Mouse (Mus musculus) midbrain, postnatal 0 days (tissue): ENCODE measurements around the gene Gm12166. TPM values are rescaled to one million over a fixed set of nuclear protein-coding genes. Genes with fewer than 3 reads are reported as not detected.
"Not testable (repeated sequence)": the region's sequence is repeated elsewhere in the genome, so short reads cannot be mapped to it uniquely, and the experiment has no call there.

Source experiments
- ATAC-seq: fragments of 200-750 bp; cut with Nextera tagmentation; 2 replicates; pipeline ENCODE4 v1.8.0; 2017; ENCODE audit warnings: moderate number of reproducible peaks, mild to moderate bottlenecking, moderate TSS enrichment, moderate library complexity; ENCODE audit not compliant: low FRiP score
- DNase-seq: peaks from one replicate; pipeline ENCODE4 v3.0.0-alpha.2; 2015; ENCODE audit warnings: low spot score
- H3K27ac ChIP-seq: fragments of 300-500 bp; sonication (generic); 2 replicates; pipeline ENCODE4 v1.5.1; 2014; ENCODE audit warnings: low read depth, mild to moderate bottlenecking, low read length, mixed read lengths
- H3K27me3 ChIP-seq: fragments of 300-500 bp; sonication (generic); 2 replicates; pipeline ENCODE4 v1.6.1; 2014; ENCODE audit warnings: low read length, control low read depth, mixed read lengths; ENCODE audit not compliant: insufficient read depth
- H3K36me3 ChIP-seq: fragments of 300-500 bp; sonication (generic); 2 replicates; pipeline ENCODE4 v1.6.1; 2014; ENCODE audit warnings: low read length, control low read depth, mixed read lengths; ENCODE audit not compliant: insufficient read depth
- H3K4me1 ChIP-seq: fragments of 300-500 bp; sonication (generic); 2 replicates; pipeline ENCODE4 v1.6.1; 2014; ENCODE audit warnings: mild to moderate bottlenecking, control low read depth, antibody characterized with exemption, low read length, mixed read lengths; ENCODE audit not compliant: insufficient read depth
- H3K4me2 ChIP-seq: fragments of 300-500 bp; sonication (generic); 2 replicates; pipeline ENCODE4 v1.6.1; 2014; ENCODE audit warnings: low read depth, mild to moderate bottlenecking, low read length, mixed read lengths; ENCODE audit not compliant: poor library complexity, severe bottlenecking
- H3K4me3 ChIP-seq: fragments of 300-500 bp; sonication (generic); 2 replicates; pipeline ENCODE4 v1.5.1; 2014; ENCODE audit warnings: low read depth, mild to moderate bottlenecking, low read length, moderate library complexity
- H3K9ac ChIP-seq: fragments of 300-500 bp; sonication (generic); replicated peaks from 2 replicates; pipeline ENCODE4 v1.6.1; 2014; ENCODE audit warnings: mild to moderate bottlenecking, low read length, moderate library complexity, mixed read lengths; ENCODE audit not compliant: poor library complexity, severe bottlenecking
- H3K9me3 ChIP-seq: fragments of 300-500 bp; sonication (generic); 2 replicates; pipeline ENCODE4 v1.6.1; 2016; ENCODE audit warnings: low read length, control low read depth
- CTCF ChIP-seq: IDR thresholded peaks from 2 replicates; pipeline ENCODE4 v1.5.1; 2016; ENCODE audit warnings: antibody characterized with exemption, mild to moderate bottlenecking
- WGBS: fragments of 180-500 bp; shearing (Covaris S2); extraction: QIAGEN DNeasy Blood & Tissue Kit; methylation state at CpG from one replicate; pipeline ENCODE4 v1.1.7; 2014; 5-methylcytosine and 5-hydroxymethylcytosine counted together
- polyA plus RNA-seq: library from polyadenylated mRNA; unstranded; fragments of >200 nt; fragmentation: Nextera tagmentation; extraction: Ambion mirVana; gene quantifications from 2 replicates; pipeline ENCODE4 v1.2.1, GENCODE M21; 2015
- total RNA-seq: library from RNA; depleted of rRNA; stranded (reverse); fragments of >200 nt; gene quantifications from 2 replicates; pipeline ENCODE4 v1.2.3, GENCODE M21; 2014; rRNA removed

Gm12166 gene
- 8.7 and 12.1 TPM in 2 replicates for total RNA-seq
- polyA plus RNA-seq: 8.3 and 8.9 TPM in 2 replicates

DNA sequence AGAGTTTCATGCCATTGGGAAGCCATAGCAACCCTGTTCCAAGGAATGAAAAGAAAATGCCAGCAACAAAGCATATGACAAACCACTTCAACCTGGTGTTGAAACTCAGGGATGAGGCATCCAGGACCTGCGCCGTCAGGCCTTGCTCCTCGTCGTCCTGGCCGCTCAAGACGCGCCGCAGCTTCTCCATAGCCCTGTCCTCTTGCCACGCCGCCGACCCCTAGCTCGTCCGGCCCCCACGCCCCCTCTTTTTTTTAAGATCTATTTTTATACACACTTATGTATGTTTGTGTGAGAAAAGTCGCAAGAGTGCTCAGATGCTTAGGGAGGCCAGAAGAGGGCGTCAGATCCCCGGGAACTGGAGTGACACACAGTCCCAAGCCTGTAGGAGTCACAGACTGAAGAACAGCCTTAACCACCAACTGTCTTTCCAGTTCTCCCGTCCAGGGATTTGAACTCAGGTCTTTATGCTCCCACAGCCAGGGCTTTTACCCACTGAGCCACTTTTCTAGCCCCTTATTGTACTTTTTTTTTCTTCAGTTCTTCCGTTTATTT is at the start of gene Gm12166:
Gene Gm12166, minus strand, starts transcription at position 217 of the 555 bp plus-strand sequence.
- not testable (repeated sequence) for H3K4me1 ChIP-seq, ATAC-seq, H3K9me3 ChIP-seq, H3K4me3 ChIP-seq, H3K4me2 ChIP-seq, H3K27ac ChIP-seq, H3K36me3 ChIP-seq, H3K27me3 ChIP-seq, H3K9ac ChIP-seq
- TF ChIP-seq CTCF: peak; percentile 65
- peak; percentile 70 for DNase-seq
- WGBS: 26% methylated on average over 19 of the region's 19 CpGs

DNA sequence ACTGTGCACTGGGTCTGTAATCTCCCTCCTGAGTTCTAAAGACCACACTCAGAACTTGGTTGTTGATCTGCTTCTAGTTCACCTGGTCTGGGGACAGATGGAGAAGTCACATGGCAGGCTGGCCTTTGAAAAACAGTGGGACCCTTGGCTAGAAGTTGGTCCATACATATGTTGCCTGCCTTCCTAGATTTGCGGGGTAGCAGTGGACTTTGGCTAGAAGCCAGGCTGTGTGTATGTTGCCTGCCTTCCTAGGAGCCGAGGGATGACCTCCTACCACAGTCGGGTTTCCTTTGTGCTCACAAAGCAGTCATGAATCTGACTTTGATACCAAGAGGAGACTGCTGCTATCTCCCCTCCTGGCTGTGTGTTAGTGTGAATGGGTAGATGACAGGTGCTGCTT is 44.9 kb upstream of the Gm12166 start:
- Histone ChIP-seq H3K4me3 (no peak overlapping the region), H3K4me1 (no peaks in the 10 kb centered on the region), H3K27ac (no peak overlapping the region), H3K27me3 (no peaks in the 10 kb centered on the region), H3K9ac (no peak overlapping the region), H3K9me3 (no peaks in the 10 kb centered on the region), H3K4me2 (no peak overlapping the region), H3K36me3 (peaks cover 22% of the 10 kb centered on the region)
- peak; percentile 41 for DNase-seq
- WGBS: 80% methylated on average over 3 of the region's 3 CpGs
- no peak for ATAC-seq
- no peak for TF ChIP-seq CTCF

DNA sequence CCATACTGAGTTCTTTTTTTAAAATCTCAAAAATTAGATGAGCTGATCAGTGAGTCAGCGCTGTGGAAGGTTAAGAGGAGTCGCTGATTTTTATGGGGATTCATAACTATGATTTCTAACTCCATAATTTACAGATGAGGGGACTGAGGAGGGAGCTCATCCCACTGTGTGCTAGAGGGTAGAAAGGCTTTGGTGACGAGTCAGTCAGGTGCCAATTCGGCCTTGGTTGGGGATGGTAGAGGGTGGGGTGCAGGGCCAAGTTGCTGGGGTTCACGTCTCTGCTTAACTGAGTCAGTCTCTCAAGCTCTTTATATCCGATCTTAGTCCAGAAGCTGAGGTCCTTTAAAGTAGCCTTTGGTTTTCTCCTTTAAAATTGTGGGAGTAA is 44.1 kb upstream of the Gm12166 start:
- H3K36me3 ChIP-seq: peaks cover 21% of the 10 kb centered on the region
- ATAC-seq (no peak), DNase-seq (no peak)
- H3K9ac ChIP-seq: no peak overlapping the region
- no peaks in the 10 kb centered on the region for H3K9me3 ChIP-seq
- H3K4me3 ChIP-seq: no peak overlapping the region
- no peak overlapping the region for H3K27ac ChIP-seq
- 92% methylated on average over 6 of the region's 6 CpGs for WGBS
- no peaks in the 10 kb centered on the region for H3K4me1 ChIP-seq
- no peak overlapping the region for H3K4me2 ChIP-seq
- H3K27me3 ChIP-seq: no peaks in the 10 kb centered on the region
- TF ChIP-seq CTCF: no peak

GRCm38 (mm10) chr11:46095477-46096264 is 43.5 kb upstream of the Gm12166 start:
- peaks cover 16% of the 10 kb centered on the region for H3K36me3 ChIP-seq
- H3K4me2 ChIP-seq: no peak overlapping the region
- no peak overlapping the region for H3K9ac ChIP-seq
- no peaks in the 10 kb centered on the region for H3K4me1 ChIP-seq
- H3K27ac ChIP-seq: no peak overlapping the region
- no peak for TF ChIP-seq CTCF
- WGBS: 77% methylated on average over 9 of the region's 9 CpGs
- no peak for DNase-seq
- H3K4me3 ChIP-seq: no peak overlapping the region
- H3K27me3 ChIP-seq: no peaks in the 10 kb centered on the region
- H3K9me3 ChIP-seq: no peaks in the 10 kb centered on the region
- ATAC-seq: no peak

- H3K4me1 ChIP-seq: no peaks in the 10 kb centered on the region
- no peak for DNase-seq
- H3K27me3 ChIP-seq: no peaks in the 10 kb centered on the region
- H3K9me3 ChIP-seq: no peaks in the 10 kb centered on the region
- 75% methylated on average over 4 of the region's 4 CpGs for WGBS
- no peak for TF ChIP-seq CTCF
- no peak overlapping the region for H3K4me3 ChIP-seq
- H3K36me3 ChIP-seq: peaks cover 16% of the 10 kb centered on the region; the same call in 1 of the 2 replicates
- no peak for ATAC-seq
- H3K27ac ChIP-seq: no peak overlapping the region
- no peak overlapping the region for H3K4me2 ChIP-seq
- H3K9ac ChIP-seq: no peak overlapping the region
Observed at GRCm38 (mm10) chr11:46092121-46092520, 40.0 kb upstream of the Gm12166 start.
